Mouse (Mus musculus) midbrain, embryonic 12.5 days (tissue): ENCODE measurements around the gene Ugdh. TPM values are rescaled to one million over a fixed set of nuclear protein-coding genes. Genes with fewer than 3 reads are reported as not detected.

Experiments used
- ATAC-seq: fragments of 200-750 bp; cut with Nextera tagmentation; 2 replicates; pipeline ENCODE4 v1.8.0; 2017; ENCODE audit warnings: low read depth, moderate TSS enrichment, moderate library complexity; ENCODE audit not compliant: low FRiP score
- H3K27ac ChIP-seq: fragments of 300-500 bp; sonication (generic); replicated peaks from 2 replicates; pipeline ENCODE4 v1.5.1; 2016; ENCODE audit warnings: mild to moderate bottlenecking
- H3K27me3 ChIP-seq: fragments of 300-500 bp; sonication (generic); 2 replicates; pipeline ENCODE4 v1.6.1; 2016; ENCODE audit warnings: mild to moderate bottlenecking
- H3K36me3 ChIP-seq: fragments of 300-500 bp; sonication (generic); 2 replicates; pipeline ENCODE4 v1.6.1; 2016
- H3K4me1 ChIP-seq: fragments of 300-500 bp; sonication (generic); 2 replicates; pipeline ENCODE4 v1.6.1; 2016
- H3K4me2 ChIP-seq: fragments of 300-500 bp; sonication (generic); replicated peaks from 2 replicates; pipeline ENCODE4 v1.6.1; 2016; ENCODE audit warnings: mild to moderate bottlenecking, moderate library complexity
- H3K4me3 ChIP-seq: fragments of 300-500 bp; sonication (generic); 2 replicates; pipeline ENCODE4 v1.5.1; 2016; ENCODE audit warnings: mild to moderate bottlenecking
- H3K9ac ChIP-seq: fragments of 300-500 bp; sonication (generic); replicated peaks from 2 replicates; pipeline ENCODE4 v1.6.1; 2016; ENCODE audit warnings: mild to moderate bottlenecking, moderate library complexity
- H3K9me3 ChIP-seq: fragments of 300-500 bp; sonication (generic); 2 replicates; pipeline ENCODE4 v1.6.1; 2016; ENCODE audit warnings: mild to moderate bottlenecking
- WGBS: fragments of 180-500 bp; shearing (Covaris S2); methylation state at CpG from one replicate; pipeline ENCODE4 v1.1.7; 2016; 5-methylcytosine and 5-hydroxymethylcytosine counted together
- polyA plus RNA-seq: library from polyadenylated mRNA; unstranded; fragments of >200 nt; fragmentation: Nextera tagmentation; extraction: Ambion mirVana; gene quantifications from 2 replicates; pipeline ENCODE4 v1.2.1, GENCODE M21; 2016

Gene Ugdh
- polyA plus RNA-seq, 1 experiment from 2014 or later, result 67.7 TPM

- Histone ChIP-seq H3K4me2 (no peak overlapping the region), H3K4me1 (peaks cover 23% of the 10 kb centered on the region), H3K36me3 (peaks cover 35% of the 10 kb centered on the region), H3K27me3 (no peaks in the 10 kb centered on the region), H3K9me3 (no peaks in the 10 kb centered on the region), H3K27ac (no peak overlapping the region), H3K4me3 (no peak overlapping the region), H3K9ac (no peak overlapping the region)
- 76% methylated on average over 6 of the region's 6 CpGs for WGBS
- no peak for ATAC-seq
These were observed 48.5 kb downstream of the Ugdh start for GRCm38 (mm10) chr5:65387008-65387867.

GRCm38 (mm10) chr5:65385704-65386103 is 50.0 kb downstream of the Ugdh start:
- no peak overlapping the region for H3K4me3 ChIP-seq
- 67% methylated on average over 2 of the region's 2 CpGs for whole genome bisulfite sequencing
- peaks cover 35% of the 10 kb centered on the region for H3K36me3 ChIP-seq
- ATAC-seq, result no peak
- H3K9ac ChIP-seq, result no peak overlapping the region
- no peak overlapping the region for H3K4me2 ChIP-seq
- H3K9me3 ChIP-seq, result no peaks in the 10 kb centered on the region
- no peak overlapping the region for H3K27ac ChIP-seq
- H3K4me1 ChIP-seq, result peaks cover 21% of the 10 kb centered on the region
- H3K27me3 ChIP-seq, result no peaks in the 10 kb centered on the region

- ATAC-seq, result no peak
- Histone ChIP-seq H3K27me3 (no peaks in the 10 kb centered on the region), H3K36me3 (no peaks in the 10 kb centered on the region), H3K4me3 (no peak overlapping the region), H3K4me1 (no peaks in the 10 kb centered on the region), H3K9ac (no peak overlapping the region), H3K9me3 (no peaks in the 10 kb centered on the region), H3K4me2 (no peak overlapping the region), H3K27ac (no peak overlapping the region)
- WGBS, result 86% methylated on average over 7 of the region's 7 CpGs
These were observed 61.0 kb downstream of the Ugdh start for GRCm38 (mm10) chr5:65374746-65375145.

GRCm38 (mm10) chr5:65371551-65371950 is 64.2 kb downstream of the Ugdh start:
- H3K4me3 ChIP-seq, result no peak overlapping the region
- no peak overlapping the region for H3K4me2 ChIP-seq
- no peak overlapping the region for H3K27ac ChIP-seq
- H3K36me3 ChIP-seq, result no peaks in the 10 kb centered on the region
- 94% methylated on average over 7 of the region's 7 CpGs for WGBS
- H3K27me3 ChIP-seq, result no peaks in the 10 kb centered on the region
- H3K9me3 ChIP-seq, result no peaks in the 10 kb centered on the region
- no peak overlapping the region for H3K9ac ChIP-seq
- no peaks in the 10 kb centered on the region for H3K4me1 ChIP-seq
- no peak for ATAC-seq

- no peaks in the 10 kb centered on the region for H3K4me1 ChIP-seq
- WGBS, result 90% methylated on average over 11 of the region's 11 CpGs
- H3K9ac ChIP-seq, result no peak overlapping the region
- H3K27me3 ChIP-seq, result no peaks in the 10 kb centered on the region
- H3K36me3 ChIP-seq, result no peaks in the 10 kb centered on the region
- no peak overlapping the region for H3K4me2 ChIP-seq
- H3K27ac ChIP-seq, result no peak overlapping the region
- ATAC-seq, result no peak
- no peak overlapping the region for H3K4me3 ChIP-seq
- H3K9me3 ChIP-seq, result no peaks in the 10 kb centered on the region
These were observed 67.9 kb downstream of the Ugdh start for GRCm38 (mm10) chr5:65367837-65368236.

Other genes starting within 250 kb of the Ugdh start
- gene Wdr19, start 236.3 kb downstream of the Ugdh start, polyA plus RNA-seq, result 16.6 and 18.1 TPM in 2 replicates
- 68.4 and 73.5 TPM in 2 replicates for gene Rfc1, start 100.3 kb downstream of the Ugdh start, polyA plus RNA-seq
- not detected in 2 replicates for gene Klb, start 87.6 kb downstream of the Ugdh start, polyA plus RNA-seq
- 717 and 736 TPM in 2 replicates for gene Rpl9, start 44.5 kb downstream of the Ugdh start, polyA plus RNA-seq
- gene Lias, start 44.5 kb downstream of the Ugdh start, polyA plus RNA-seq, result 61.1 and 64.1 TPM in 2 replicates
- gene Gm43552, start 56.9 kb upstream of the Ugdh start, polyA plus RNA-seq, result not detected in 2 replicates
- 117 and 118 TPM in 2 replicates for gene Smim14, start 101.2 kb upstream of the Ugdh start, polyA plus RNA-seq
- 175 and 178 TPM in 2 replicates for gene Ube2k, start 101.3 kb upstream of the Ugdh start, polyA plus RNA-seq